Mouse (Mus musculus) layer of hippocampus, postnatal 25 days (tissue): ENCODE measurements around the gene Mef2b. TPM values are rescaled to one million over a fixed set of nuclear protein-coding genes. Genes with fewer than 3 reads are reported as not detected.
A peak's percentile ranks its signal among the peaks of the same experiment; 100 is the strongest.
"Not testable (repeated sequence)": the region's sequence is repeated elsewhere in the genome, so short reads cannot be mapped to it uniquely, and the experiment has no call there.

Experiments
- DNase-seq, 2 experiments: peaks; one replicate each; pipeline ENCODE4 v3.0.0; 2022; ENCODE audit warnings: mixed read lengths in 2 of 2, low spot score in 1 of 2; ENCODE audit errors: extremely low spot score in 1 of 2
- microRNA-seq, 2 experiments: library from miRNA; unstranded; fragments of <30 nt; microRNA quantifications; one replicate each; pipeline ENCODE4 v1.2.0; 2021
- total RNA-seq, 2 experiments: library from RNA; stranded (reverse); gene quantifications; 2 replicates each; pipeline ENCODE4 v1.2.3; 2021

Mef2b gene
- total RNA-seq, 2 experiments from 2014 or later = not detected

DNA sequence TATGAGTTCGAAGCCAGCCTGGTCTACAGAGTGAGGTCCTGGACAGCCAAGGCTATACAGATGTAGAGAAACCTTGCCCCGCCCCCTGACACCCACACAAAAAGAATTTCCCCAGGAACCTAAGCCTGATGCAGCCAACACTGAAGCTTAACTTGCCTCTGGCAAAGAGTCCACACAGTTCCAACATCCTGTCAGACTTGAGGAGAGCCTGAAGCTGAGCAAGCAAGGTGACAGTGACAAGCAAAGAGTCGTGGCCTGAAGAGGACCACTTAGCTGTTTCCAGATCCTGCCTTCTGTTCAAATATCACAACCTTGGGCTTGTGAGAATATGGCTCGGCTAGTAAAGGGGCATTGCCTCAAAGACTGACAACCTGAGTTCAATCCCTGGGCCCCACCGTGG is 75.6 kb downstream of the Mef2b start:
- no peak for DNase-seq

DNA sequence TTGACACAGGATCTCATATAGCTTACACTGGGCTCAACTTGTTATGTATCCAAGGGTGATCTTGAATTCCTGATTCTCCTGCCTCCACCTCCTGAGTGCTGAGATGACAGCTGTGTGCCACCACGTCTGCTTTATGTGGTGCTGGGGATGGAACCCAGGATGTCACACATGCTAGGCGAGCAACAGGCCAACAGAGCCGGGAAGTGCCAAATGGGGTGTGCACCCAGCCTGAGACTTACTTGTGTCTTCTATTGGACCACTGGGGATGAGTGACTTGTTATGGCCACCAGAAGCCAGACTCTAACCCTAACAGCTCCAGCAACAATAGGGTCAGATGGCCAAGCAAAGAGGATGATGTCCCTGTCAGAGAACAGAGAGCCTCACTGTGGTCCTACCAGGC is 76.7 kb downstream of the Mef2b start:
- DNase-seq = not testable (repeated sequence)

DNA sequence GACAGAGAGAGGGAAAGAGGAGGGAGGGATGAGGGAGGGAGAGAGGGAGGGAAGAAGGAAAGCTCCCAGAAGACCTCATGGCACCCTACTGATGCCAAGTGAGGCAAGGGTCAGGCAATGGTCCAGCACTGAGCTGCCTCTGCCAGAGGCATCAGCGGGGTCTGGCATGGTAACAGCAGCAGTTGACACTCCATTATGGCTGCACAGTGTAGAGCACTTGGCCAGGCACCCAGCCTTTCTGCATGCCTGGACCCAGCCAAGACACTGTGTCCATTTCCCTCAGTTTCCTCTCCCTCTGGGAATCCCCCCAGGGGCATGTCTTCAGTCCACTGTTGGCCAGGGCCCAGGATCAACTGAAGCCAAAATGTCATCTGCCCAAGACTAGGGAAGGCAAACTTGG is 77.1 kb downstream of the Mef2b start:
- DNase-seq = peak; percentile 29 to 62

Small RNA genes within 50 kb of the gene (microRNA-seq; reads per million reads assigned to microRNA genes)
- gene Mir7066 = 14.3 to 17.7 reads per million in 2 experiments

Other genes starting within 250 kb of the Mef2b start
- under 1 TPM; 0.27 to 0.28 TPM for gene Tssk6, start 237.5 kb upstream of the Mef2b start, total RNA-seq
- 100 to 1,000 TPM; 159 to 174 TPM for gene Ndufa13, start 237.2 kb upstream of the Mef2b start, total RNA-seq
- gene Yjefn3, start 237.0 kb upstream of the Mef2b start, total RNA-seq = 10 to 100 TPM; 29.0 to 37.5 TPM
- 10 to 100 TPM; 30.7 TPM for gene Gatad2a, start 143.3 kb upstream of the Mef2b start, total RNA-seq
- gene Mau2, start 97.0 kb upstream of the Mef2b start, total RNA-seq = 10 to 100 TPM; 77.2 to 83.9 TPM
- 10 to 100 TPM; 48.7 to 58.3 TPM for gene Sugp1, start 96.9 kb upstream of the Mef2b start, total RNA-seq
- gene Tm6sf2, start 66.8 kb upstream of the Mef2b start, total RNA-seq = 1 to 10 TPM; 2.9 to 4.9 TPM
- gene Hapln4, start 56.3 kb upstream of the Mef2b start, total RNA-seq = 10 to 100 TPM; 68.2 to 77.5 TPM
- 100 to 1,000 TPM; 188 to 207 TPM for gene Ncan, start 18.8 kb upstream of the Mef2b start, total RNA-seq
- gene Nr2c2ap, start 8.4 kb upstream of the Mef2b start, total RNA-seq = 10 to 100 TPM; 25.5 to 29.8 TPM
- 10 to 100 TPM; 11.8 to 12.0 TPM for gene Rfxank, start 557 bp upstream of the Mef2b start, total RNA-seq
- 10 to 100 TPM; 47.0 to 47.5 TPM for gene Borcs8, start 212 bp upstream of the Mef2b start, total RNA-seq
- gene Tmem161a, start 32.6 kb downstream of the Mef2b start, total RNA-seq = 10 to 100 TPM; 48.7 to 59.9 TPM
- 10 to 100 TPM; 34.9 to 42.0 TPM for gene Slc25a42, start 72.6 kb downstream of the Mef2b start, total RNA-seq
- 100 to 1,000 TPM; 107 to 133 TPM for gene Sugp2, start 94.5 kb downstream of the Mef2b start, total RNA-seq
- 10 to 100 TPM; 43.4 to 49.4 TPM for gene Armc6, start 94.8 kb downstream of the Mef2b start, total RNA-seq
- gene Homer3, start 143.1 kb downstream of the Mef2b start, total RNA-seq = 10 to 100 TPM; 84.4 to 86.0 TPM
- 10 to 100 TPM; 44.7 to 47.5 TPM for gene Ddx49, start 162.8 kb downstream of the Mef2b start, total RNA-seq
- gene Cope, start 162.8 kb downstream of the Mef2b start, total RNA-seq = 100 to 1,000 TPM; 123 to 141 TPM
- 100 to 1,000 TPM; 117 to 122 TPM for gene Cers1, start 176.1 kb downstream of the Mef2b start, total RNA-seq
- 10 to 100 TPM; 14.1 to 19.4 TPM for gene Gdf1, start 190.1 kb downstream of the Mef2b start, total RNA-seq
- 10 to 100 TPM; 61.8 to 66.1 TPM for gene Upf1, start 213.6 kb downstream of the Mef2b start, total RNA-seq
- gene Comp, start 233.8 kb downstream of the Mef2b start, total RNA-seq = under 1 TPM; 0.32 to 0.47 TPM